Mouse (Mus musculus): Measurements from ENCODE around the gene Uimc1.
"Not testable (repeated sequence)": the region's sequence is repeated elsewhere in the genome, so short reads cannot be mapped to it uniquely, and the experiment has no call there.

Gene Uimc1

DNA sequence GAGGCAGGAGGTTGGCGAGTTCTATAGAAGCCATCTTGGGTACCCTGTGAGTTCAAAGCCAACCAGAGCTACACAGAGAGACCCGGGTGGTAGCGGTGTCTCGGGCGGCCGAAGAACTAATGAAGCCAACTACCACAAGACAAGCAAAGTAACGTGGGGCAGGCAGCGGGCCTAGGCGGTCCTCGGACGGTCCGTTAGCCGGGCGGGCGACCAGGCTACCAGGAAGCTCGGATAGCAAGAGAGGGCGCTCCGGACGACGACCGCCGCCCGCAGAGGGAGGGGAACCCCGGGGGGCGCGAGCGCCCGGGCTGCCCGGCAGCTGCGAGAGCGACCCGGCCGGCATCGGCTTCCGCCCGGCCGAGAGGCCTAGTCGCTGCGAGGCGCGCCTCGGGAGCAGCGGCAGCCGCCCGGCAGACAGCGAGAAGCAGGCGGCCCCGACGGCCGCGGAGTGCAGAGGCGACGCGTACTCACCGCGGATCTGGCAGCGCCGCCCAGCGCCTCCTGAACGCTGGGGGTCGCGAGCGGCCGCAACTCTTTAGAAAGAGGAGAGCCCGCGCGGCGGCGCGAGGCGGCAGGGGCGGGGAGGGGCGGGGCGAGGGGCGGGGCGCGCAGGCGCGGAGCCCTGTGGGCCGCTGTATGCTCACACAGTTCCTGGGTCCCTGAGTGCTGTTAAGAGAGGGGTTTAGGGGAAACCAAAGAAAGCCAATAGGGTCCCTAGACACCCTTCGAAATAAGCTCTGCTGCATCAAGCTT, at the start of gene Uimc1:
TSS of gene Uimc1 (minus strand) at position 575 of the 753 bp plus-strand sequence.
- peak; percentile 60 for DNase-seq (ENCODE audit: low spot score)

DNA sequence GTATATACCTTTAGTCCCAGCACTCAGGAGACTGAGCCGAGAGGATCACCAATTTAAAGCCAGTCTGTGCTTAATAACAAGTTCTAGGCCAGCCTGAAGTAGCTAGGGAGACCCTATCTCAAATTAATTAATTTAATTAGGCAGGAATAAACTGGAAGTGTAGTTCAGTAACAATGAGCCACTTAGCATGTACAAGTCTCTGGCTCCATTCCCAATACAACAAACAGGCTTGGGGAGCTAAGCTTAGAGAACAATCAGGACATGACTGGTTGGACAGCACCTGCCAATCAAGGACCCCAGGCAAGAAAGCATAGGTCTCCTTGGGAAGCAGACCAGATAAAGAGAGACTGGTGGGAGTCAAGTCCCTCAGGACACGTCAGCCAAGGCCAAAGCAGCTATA, 40.2 kb upstream of the Uimc1 start:
- DNase-seq (ENCODE audit: low spot score) = no peak

DNA sequence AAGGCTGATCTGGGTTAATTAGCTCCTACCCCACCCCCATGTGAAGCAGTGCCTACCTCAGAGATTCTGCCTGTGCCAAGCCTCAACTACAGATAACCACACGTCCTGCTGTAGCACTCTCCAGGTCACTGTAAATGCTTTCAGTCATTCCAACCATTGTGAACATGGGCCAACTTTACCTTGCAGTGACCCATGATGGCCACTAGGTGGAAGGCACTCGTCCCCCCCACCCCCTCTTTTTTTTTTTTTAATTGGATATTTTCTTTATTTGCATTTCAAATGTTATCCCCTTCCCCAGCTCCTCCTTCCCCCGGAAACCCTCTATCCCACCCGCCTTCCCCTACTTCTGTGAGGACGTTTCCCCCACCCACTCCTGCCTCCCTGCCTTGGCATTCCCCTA, 35.3 kb upstream of the Uimc1 start:
- no peak for DNase-seq (ENCODE audit: low spot score)

DNA sequence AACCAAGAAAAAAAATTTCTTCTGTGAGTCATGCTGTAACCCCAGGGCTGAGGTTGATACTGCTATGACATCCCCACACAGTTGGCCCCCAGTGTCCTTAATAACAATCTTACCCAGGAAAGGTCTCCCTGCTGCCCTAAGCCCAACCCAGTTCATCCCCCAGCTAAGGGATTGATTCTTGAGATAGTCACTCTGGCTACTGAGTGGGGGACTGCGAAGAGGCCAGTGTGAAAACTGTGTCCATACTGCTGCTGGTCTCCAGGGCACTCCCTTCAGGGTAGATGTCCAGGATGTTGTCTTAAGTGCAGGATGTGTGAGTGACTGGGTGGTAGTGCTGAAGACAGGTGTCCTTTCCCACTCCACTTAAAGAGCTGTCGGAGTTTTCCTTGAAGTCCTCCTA, 33.3 kb upstream of the Uimc1 start, which contains the start of gene Gm17617:
TSS of gene Gm17617 (minus strand) at position 101 of the 400 bp plus-strand sequence.
- no peak for DNase-seq (ENCODE audit: low spot score)

DNA sequence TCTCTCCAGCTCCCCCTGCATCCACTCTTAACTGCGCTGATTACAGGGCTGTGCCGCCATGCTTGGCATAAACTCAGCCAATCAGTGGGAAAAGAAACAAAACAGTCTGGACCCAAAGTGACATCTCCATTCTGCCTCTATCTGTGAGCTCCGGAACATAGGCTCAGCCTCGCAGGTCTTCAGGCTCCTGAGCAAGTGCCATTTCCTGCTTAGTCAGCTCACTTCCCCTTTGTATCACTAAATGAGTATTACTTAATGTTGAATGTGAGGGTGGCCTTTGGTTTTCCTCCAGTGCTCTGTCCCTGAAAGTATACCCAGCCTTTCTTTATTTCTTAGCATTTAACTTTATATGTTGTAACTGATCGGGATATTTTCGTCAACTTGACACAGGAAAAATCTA, 24.8 kb upstream of the Uimc1 start:
- DNase-seq (ENCODE audit: low spot score) = no peak

DNA sequence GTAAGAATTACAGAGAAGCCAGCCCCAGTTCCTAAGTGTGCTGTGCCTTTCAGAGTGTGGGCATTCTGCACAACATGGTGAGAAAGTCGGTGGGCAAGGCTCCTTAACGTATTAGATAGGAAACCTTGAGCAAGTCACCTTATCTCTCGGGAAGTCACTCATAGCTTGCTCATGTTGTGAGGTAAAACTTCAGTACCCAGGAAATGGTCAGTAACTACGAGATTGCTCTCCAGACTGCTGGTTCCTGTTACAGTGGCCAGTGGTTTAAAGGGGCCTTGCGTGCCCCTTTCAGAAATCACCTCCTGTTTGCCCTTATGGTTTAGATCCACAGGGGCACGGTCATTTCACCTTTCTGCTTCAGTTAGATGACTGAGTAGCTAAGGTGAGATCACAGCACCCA, 14.3 kb upstream of the Uimc1 start:
- no peak for DNase-seq (ENCODE audit: low spot score)

DNA sequence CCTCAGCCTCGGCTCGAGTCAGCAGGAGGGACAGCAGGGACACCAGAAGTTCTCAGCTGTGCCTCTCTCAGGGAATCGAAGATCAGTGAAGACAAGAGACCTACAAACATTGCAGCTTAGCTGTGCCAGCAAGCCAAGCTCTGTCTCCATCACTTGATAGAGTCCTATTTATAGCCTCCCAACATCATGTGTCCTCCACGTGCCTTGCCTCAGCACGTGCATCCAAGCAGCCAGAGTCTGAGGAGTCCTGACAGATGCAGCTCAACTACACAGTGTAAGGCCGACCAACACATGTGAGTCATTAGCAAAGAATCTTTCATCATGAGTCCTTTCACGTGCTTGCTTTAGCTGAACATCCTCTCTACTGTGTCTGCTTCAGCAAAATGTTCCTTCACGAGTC, 7.6 kb upstream of the Uimc1 start:
- DNase-seq (ENCODE audit: low spot score) = no peak

DNA sequence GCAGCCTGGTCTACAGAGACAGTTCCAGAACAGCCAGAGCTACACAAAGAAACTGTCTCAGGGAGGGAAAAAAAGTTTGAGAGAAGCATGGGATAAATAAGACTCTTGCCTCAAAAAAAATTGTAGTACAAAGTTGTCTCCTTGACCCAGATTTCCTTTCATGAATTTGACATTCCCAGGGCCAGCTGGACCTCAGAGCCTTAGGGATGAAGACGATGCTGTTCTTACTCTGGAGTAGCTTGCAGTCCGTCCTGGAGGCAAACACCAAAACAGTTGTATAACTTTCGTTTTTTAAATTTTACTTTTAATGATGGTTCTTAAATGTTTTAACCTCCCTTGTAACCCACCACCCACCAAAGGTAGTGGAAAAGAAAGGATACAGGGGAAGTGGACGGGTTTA, 7.0 kb upstream of the Uimc1 start:
- no peak for DNase-seq (ENCODE audit: low spot score)

DNA sequence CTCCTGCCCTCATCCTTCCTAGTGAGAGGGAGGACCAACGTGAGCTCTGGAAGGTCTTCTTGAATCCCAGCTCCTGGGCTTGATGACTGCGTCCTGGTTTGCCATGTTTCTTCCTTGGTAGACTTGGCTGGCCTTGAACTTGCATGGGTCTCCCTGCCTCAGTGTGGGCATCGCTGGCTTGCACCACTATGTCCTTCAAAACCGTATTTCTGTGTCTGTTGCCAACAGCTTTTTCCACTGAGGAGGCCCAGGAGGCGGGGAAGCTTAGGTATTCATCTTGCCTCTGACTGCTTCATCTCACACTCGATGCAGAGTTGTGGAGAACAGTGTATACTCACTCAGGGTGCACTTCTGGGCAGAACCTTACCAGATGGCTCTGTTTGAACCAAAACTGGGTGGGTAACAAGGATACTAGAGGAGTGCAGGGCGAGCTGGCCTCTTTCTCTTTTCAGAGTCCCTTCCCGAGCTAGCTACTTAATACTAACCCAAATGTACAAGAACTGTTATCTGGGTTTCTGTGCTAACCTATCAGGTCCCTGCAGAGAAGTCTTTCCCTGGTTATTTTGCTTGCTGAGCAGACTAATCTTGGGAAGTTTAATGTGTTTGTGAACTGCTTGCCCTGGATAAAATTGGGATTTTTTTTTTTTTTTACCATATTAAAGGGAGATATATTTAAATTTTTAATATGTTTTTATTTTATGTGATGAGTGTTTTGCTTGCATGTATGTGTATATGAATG, 6.0 kb upstream of the Uimc1 start:
- DNase-seq (ENCODE audit: low spot score) = no peak

DNA sequence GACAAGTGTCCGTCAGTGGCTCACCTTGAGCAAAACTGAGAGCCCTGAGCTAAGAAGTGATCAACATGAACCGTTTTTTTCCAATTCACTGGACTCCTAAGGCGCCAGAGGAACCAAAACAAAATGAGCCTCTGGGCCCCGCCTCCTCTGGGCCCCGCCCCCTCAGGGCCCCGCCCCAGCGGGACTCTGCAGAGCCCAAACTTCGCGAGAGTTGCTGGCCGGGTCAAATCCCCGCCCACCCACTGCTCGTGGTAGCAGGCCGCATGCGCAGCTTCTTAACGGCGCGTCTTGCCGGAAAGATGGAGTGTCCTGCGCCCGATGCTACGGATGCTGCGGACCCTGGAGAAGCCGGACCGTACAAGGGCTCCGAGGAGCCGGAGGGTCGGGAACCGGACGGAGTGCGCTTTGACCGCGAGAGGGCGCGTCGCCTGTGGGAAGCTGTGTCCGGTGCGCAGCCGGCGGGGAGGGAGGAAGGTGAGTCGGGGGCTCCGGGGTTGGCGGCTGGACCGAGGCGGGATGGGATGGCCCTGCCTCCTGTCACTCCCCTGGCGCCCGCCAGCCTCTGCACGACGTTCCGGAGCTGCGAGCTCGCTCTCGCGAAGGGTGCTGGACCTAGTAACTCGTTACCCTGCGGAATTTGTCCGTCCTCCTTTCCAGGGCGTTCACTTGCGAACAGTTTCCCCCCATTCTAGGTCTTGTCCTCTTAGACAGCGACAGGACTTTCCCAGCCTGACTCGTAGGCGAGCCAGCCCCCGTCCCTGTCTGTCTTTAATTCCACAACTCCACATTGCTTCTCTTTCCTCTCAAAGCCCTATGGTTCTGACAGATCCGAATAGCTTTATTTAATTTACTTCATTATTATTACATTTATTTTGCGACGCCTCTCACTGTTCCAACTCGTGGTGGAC, 5.2 kb upstream of the Uimc1 start, which contains the start of gene Zfp346:
TSS of gene Zfp346 (plus strand) at position 267 of the 908 bp plus-strand sequence.
- DNase-seq (ENCODE audit: low spot score) = peak; percentile 89

DNA sequence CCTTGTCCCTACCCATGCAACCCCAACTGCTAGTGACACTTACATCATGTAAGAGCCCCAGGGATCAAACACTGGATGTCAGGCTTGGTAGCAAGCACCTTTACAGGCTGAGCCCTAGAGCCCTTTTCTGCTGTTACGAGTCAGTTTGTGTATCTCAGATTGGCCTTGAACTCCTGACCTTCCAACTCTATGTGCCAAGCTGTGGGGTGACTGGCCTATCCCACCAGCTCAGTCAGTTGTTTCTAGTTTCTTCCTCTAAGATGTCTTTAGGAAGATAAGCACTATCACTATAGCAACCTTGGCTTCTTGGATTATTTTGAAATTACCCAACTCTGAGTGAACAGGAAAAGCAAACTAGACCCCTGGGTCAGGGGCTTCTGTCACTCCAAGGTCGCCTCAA, 3.3 kb upstream of the Uimc1 start:
- no peak for DNase-seq (ENCODE audit: low spot score)

DNA sequence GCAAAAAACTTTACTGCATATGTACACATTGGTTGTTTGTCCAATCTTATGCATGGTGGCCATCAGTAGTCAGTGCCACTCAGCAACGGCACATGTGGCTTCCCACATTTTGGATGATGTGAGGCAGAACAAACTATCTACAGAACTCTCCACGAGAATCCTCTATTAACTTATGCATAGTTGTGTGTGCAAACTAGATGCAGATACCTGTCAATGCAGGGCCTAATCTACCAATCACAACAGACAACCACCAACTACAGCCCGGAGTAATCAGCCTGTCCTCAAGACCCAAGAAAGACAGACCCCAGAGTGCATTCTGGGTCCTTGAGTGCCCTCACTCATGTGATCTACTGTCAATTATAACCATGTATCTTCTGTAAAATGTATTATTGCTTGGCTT, 2.3 kb upstream of the Uimc1 start:
- no peak for DNase-seq (ENCODE audit: low spot score)

DNA sequence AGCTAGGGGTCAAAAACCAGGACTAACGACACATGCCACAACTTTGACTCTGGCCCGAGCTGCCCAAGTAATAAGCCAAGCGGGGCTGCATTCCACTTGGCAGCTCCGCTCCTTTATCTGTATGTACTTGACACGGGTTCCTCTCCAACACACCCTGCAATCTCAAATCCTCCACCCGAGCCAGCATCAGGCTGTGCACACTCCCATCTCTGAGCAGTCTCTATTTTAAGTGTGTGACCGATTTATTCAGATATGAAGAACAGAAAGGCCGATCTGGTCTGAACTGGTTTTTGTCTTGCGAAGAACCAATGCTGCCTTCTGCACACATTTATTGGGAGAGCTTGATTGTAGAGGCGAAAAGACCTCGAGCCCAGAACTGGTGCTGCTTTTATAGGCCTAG, 1.5 kb upstream of the Uimc1 start:
- DNase-seq (ENCODE audit: low spot score) = no peak

DNA sequence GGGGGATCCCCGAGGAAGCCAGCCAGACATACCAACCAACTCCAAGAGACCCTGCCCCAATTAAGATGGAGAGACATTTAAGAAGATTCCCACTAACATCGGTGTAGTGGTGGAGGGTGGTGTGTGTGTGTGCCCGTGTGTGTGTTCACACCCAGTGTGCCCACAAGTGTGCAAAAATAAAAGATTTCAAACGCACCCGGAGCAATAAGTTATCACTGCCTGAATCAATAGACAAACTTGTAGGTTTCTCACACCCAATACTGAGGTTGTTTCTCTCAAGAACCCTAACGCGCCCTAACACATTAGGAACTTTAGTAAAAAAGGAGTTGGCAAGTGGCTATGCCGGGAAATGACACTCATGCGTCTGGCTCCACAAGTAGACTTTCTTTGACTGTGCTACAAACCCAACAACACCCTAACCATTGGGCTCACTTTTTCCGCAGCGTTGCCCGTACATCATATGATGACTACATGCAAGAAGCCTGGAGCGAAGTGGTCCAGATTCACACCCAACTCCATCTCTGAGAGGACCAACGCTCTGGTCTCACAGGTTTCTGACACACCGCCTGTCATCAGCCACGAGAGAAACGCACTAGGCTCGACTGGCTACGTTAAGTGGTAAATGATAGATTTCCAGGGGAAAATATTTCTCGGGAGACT, 904 bp downstream of the Uimc1 start:
- DNase-seq (ENCODE audit: low spot score) = no peak

DNA sequence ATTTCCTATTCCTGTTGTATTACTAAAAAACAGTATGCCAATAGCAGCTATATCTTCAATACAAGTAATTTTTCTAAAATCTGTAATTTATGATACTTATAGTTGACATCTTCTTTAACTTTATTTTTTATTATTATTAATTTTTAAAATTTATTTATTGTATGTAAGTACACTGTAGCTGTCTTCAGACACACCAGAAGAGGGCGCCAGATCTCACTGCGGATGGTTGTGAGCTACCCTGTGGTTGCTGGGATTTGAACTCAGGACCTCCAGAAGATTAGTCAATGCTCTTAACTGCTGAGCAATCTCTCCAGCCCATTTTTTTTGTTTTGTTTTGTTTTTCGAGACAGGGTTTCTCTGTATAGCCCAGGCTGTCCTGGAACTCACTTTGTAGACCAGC, 2.3 kb downstream of the Uimc1 start:
- DNase-seq (ENCODE audit: low spot score) = not testable (repeated sequence)

DNA sequence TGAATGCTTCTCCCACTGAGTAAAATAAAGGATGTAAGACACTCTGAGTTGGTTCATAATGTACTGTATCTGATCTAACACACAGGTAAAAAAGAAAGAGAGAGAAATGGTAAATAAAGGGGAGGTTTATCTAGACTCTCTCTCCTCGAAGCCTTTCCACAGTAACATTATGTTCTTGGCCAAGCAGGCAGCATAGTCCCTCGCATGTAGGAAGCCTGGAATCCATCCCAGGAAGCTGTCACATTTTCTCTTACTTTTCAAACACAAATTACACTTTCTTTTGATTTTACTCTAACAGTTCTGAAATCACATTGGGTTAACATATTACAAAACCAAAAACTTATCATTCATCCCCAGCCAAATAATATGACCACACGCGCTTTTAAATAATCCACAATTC, 7.5 kb downstream of the Uimc1 start:
- no peak for DNase-seq (ENCODE audit: low spot score)

DNA sequence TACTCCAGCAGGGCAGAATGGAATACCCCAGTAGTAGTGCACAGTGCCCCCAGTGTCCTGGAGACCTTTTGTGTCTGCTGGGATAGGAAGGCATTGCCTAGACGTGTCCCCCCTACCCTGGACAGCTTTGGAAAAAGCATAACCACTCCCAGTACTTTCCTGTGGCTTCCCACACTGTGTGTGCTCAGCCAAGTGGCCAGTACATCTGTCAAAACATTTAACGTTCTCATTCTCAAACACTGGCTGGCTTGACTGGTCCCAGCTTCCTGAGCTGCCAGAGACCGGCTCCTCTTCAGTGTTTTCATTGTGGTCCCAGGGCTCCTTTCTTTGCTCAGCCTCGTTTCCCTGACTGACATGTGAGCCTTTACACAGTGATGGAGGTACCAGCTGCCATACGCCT, 24.5 kb downstream of the Uimc1 start:
- DNase-seq (ENCODE audit: low spot score) = no peak

DNA sequence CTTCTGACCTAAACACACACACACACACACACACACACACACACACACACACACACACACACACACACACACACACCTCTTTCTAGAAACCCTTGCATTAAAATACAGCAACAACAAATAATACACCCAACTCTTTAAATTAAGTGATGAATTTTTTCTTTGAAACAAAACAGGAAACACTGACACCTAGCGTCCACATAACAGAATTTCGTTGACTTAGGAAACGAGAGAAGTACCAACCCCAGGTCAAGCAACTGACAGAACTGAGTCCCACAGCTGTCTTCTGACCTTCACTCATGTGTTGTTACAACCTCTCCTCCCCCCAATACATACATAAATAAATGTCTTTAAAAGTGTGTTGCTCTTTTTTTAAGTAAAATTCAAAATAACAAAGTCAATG, 28.8 kb downstream of the Uimc1 start:
- DNase-seq (ENCODE audit: low spot score) = no peak

DNA sequence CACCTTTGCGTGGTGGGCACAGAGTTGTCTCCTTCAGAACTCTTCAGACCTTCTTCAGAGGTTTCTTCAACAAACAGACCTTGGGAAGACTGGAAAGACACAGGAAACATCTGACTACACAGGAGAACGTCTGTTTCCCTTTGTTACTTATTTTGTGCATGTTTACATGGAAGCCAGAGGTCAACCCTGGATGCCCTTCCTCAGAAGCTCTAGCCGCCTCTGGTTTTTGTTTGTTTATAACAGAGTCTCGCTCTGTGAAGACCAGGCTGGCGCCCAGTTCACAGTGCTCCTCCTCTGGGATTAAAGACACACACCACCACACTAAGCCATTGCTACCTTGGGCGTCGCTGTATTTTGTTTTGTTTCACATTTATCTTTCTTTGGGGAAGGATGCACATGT, 30.4 kb downstream of the Uimc1 start:
- no peak for DNase-seq (ENCODE audit: low spot score)

DNA sequence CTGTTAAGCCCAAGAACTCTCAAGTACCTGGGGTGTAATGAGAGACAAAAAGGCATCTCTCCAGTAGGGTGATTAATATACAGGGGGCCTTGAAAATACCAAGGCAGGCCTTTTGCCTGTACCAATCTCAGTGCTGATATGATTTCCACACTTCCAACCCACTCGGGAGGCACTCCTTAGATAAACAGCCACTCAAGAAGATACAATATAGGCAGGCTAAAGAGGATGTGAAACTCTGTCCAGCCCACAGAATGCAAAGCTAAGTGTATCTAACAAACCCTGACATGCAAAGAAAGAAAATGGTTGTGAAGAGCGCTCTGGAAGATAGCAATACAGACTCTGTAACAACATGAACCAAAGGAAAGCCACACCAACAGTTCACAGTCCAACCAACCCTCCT, 36.8 kb downstream of the Uimc1 start:
- no peak for DNase-seq (ENCODE audit: low spot score)

DNA sequence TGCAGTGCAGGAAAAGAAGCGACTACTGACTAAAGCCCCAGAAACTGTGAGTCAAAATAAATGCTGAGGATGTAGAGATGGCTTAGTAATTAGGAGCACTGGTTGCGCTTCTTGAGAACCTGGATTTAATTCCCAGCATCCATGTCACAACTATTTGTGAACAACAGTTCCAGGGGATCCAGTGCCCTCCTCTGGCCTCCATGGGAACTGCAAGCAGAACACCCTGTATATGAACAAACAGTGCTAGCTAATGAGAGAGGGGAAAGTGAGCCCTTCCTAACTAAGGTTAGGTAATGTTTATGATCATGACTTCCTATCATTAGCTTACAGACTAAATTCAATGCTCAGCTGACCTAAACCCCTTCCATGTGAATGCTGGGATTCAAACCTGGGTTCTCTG, 42.1 kb downstream of the Uimc1 start:
- DNase-seq (ENCODE audit: low spot score) = no peak

DNA sequence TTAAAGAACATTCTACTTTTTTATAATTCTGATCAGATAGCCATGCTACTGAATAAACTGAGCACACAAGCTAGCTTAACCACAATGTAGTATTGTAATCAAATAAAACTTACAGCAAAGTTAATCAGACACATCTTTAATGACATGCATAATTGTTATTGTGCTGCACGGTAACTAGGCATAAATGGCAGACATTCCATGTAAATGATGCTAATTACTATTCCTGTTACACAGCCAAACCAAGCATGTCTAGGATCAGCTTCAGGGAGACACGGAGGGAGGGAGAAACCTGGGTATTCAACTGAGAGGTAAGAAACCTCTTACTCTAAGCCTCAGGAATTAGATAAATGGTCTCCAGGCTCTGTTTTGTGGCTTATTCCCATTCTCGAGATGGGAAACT, 52.4 kb downstream of the Uimc1 start:
- no peak for DNase-seq (ENCODE audit: low spot score)

Data from ovary, postnatal 10 days (tissue).